Mouse (Mus musculus) midbrain, embryonic 15.5 days (tissue): Measurements from ENCODE around the gene Gm44579. TPM values are rescaled to one million over a fixed set of nuclear protein-coding genes. Genes with fewer than 3 reads are reported as not detected.

Source experiments
- ATAC-seq: fragments of 200-750 bp; cut with Nextera tagmentation; replicated peaks from 2 replicates; pipeline ENCODE4 v1.8.0; 2017; ENCODE audit warnings: moderate TSS enrichment
- H3K27ac ChIP-seq: fragments of 300-500 bp; sonication (generic); 2 replicates; pipeline ENCODE4 v1.5.1; 2015; ENCODE audit warnings: mild to moderate bottlenecking, inconsistent platforms
- H3K27me3 ChIP-seq: fragments of 300-500 bp; sonication (generic); replicated peaks from 2 replicates; pipeline ENCODE4 v1.6.1; 2015; ENCODE audit warnings: inconsistent platforms
- H3K36me3 ChIP-seq: fragments of 300-500 bp; sonication (generic); replicated peaks from 2 replicates; pipeline ENCODE4 v1.6.1; 2015; ENCODE audit warnings: inconsistent platforms
- H3K4me1 ChIP-seq: fragments of 300-500 bp; sonication (generic); 2 replicates; pipeline ENCODE4 v1.6.1; 2015; ENCODE audit warnings: inconsistent platforms
- H3K4me2 ChIP-seq: fragments of 300-500 bp; sonication (generic); 2 replicates; pipeline ENCODE4 v1.6.1; 2015; ENCODE audit warnings: inconsistent platforms, mild to moderate bottlenecking, moderate library complexity
- H3K4me3 ChIP-seq: fragments of 300-500 bp; sonication (generic); 2 replicates; pipeline ENCODE4 v1.5.1; 2015; ENCODE audit warnings: mild to moderate bottlenecking, inconsistent platforms
- H3K9ac ChIP-seq: fragments of 300-500 bp; sonication (generic); 2 replicates; pipeline ENCODE4 v1.6.1; 2015; ENCODE audit warnings: mild to moderate bottlenecking, inconsistent platforms
- H3K9me3 ChIP-seq: fragments of 300-500 bp; sonication (generic); 2 replicates; pipeline ENCODE4 v1.6.1; 2016; ENCODE audit warnings: inconsistent platforms
- WGBS: fragments of 180-500 bp; shearing (Covaris S2); methylation state at CpG from one replicate; pipeline ENCODE4 v1.1.7; 2015; ENCODE audit warnings: mixed read lengths; 5-methylcytosine and 5-hydroxymethylcytosine counted together
- polyA plus RNA-seq: library from polyadenylated mRNA; unstranded; fragments of >200 nt; fragmentation: Nextera tagmentation; extraction: Ambion mirVana; gene quantifications from 2 replicates; pipeline ENCODE4 v1.2.1, GENCODE M21; 2015

Gm44579 gene
- polyA plus RNA-seq, result 0.08 TPM in 1 of 2 replicates, not detected in the other

DNA sequence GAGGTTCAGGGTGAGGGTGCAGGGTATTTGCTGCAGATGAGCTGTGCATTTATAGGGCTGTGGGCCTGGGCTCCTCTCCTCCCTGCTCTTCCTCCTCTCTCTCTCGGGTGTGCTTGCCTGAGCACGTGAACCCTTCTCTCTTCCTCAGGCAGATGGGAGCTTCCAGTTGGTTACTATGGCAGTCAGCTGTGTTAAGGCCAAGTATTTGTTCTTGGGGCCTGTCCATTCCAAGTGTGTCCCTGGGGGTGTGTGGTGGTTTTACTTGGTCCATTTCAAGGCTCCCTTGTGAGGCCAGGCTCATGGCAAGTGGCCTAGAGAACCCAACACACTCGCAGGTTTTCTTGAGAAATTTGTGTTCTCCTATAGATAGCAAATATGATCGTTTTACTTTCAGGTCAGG, at the start of gene Gm44579, which contains the start of gene Olfr287:
Gene Gm44579, minus strand, starts transcription at position 101 of the 400 bp plus-strand sequence.
Gene Olfr287, minus strand, starts transcription at position 180 of the 400 bp plus-strand sequence.
- no peaks in the 10 kb centered on the region for H3K4me1 ChIP-seq
- no peaks in the 10 kb centered on the region for H3K36me3 ChIP-seq
- H3K9ac ChIP-seq, result no peak within 1 kb of the TSS
- no peak for ATAC-seq
- no peak within 1 kb of the TSS for H3K4me3 ChIP-seq
- H3K27me3 ChIP-seq, result no peaks in the 10 kb centered on the region
- 67% methylated on average over 4 of the region's 4 CpGs for WGBS
- no peaks in the 10 kb centered on the region for H3K9me3 ChIP-seq
- H3K27ac ChIP-seq, result no peak within 1 kb of the TSS
- H3K4me2 ChIP-seq, result no peak within 1 kb of the TSS

DNA sequence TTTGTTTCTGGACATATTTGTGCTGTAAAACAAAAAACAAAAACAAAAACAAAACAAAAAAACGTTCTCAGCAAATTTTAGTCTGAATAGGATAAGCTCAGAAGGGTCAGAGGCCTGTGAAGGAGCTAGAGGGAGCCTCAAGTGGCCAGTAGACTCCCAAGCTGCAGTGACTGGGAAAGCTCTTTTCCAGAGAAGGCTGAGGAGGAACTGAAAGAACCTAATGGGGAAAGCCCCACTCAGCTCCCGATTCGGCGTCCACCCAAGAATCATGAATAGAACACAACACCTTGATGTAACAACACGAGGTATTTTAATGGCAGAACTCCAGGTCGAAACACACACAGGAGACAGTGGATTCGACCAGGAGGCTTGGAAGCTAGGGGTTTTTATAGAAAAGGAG, 37.0 kb upstream of the Gm44579 start:
- H3K9me3 ChIP-seq, result no peaks in the 10 kb centered on the region
- H3K4me3 ChIP-seq, result no peak overlapping the region
- H3K9ac ChIP-seq, result no peak overlapping the region
- no peak overlapping the region for H3K4me2 ChIP-seq
- WGBS, result 85% methylated on average over 7 of the region's 7 CpGs
- H3K4me1 ChIP-seq, result no peaks in the 10 kb centered on the region
- no peaks in the 10 kb centered on the region for H3K27me3 ChIP-seq
- no peak overlapping the region for H3K27ac ChIP-seq
- ATAC-seq, result no peak
- no peaks in the 10 kb centered on the region for H3K36me3 ChIP-seq

DNA sequence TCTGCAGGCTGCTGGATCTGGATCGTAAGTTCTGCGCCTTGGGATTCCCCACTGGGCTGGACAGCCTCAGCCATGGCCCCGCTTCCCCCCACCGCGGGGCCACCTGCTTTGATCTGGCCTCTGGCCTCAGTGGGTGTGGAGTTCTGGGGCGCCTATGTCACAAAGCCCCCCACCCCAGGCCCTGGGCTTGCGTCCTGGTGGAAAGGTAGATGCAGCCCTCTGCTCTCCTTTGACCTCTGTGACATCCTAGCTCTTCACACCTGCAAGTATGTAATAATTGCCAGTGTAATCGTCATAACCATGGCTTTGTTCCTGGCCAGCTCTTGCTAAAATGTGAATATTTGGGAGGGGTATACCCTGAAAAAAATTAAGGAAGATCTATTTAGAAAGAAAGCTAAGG, 36.4 kb upstream of the Gm44579 start, which contains the start of gene H1fnt:
Gene H1fnt, minus strand, starts transcription at position 101 of the 400 bp plus-strand sequence.
- Histone ChIP-seq H3K9ac (no peak within 1 kb of the TSS), H3K27ac (no peak within 1 kb of the TSS), H3K4me3 (no peak within 1 kb of the TSS), H3K27me3 (no peaks in the 10 kb centered on the region), H3K4me2 (no peak within 1 kb of the TSS), H3K4me1 (no peaks in the 10 kb centered on the region), H3K9me3 (no peaks in the 10 kb centered on the region), H3K36me3 (no peaks in the 10 kb centered on the region)
- no peak for ATAC-seq
- 88% methylated on average over 8 of the region's 8 CpGs for WGBS

DNA sequence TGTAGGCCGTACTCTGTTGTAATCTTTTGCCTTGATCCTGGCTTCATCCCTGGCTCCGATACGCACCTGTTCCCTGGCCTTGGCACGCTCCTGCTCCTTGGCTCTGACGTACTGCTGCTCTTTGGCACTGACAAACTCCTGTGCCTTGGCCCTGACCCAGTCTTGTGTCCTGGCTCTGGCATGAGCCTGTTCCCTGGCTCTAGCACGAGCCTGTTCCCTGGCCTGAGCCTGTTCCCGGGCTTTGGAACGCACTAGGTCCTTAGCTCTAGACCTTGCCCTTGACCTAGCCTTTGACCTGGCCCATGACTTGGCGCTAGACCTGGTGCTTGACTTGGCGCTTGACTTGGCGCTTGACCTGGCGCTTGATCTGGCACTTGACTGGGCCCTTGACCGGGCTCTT, 35.5 kb upstream of the Gm44579 start:
- H3K4me1 ChIP-seq, result no peaks in the 10 kb centered on the region
- H3K4me2 ChIP-seq, result no peak overlapping the region
- ATAC-seq, result no peak
- no peaks in the 10 kb centered on the region for H3K36me3 ChIP-seq
- H3K9ac ChIP-seq, result no peak overlapping the region
- H3K4me3 ChIP-seq, result no peak overlapping the region
- no peaks in the 10 kb centered on the region for H3K9me3 ChIP-seq
- no peaks in the 10 kb centered on the region for H3K27me3 ChIP-seq
- H3K27ac ChIP-seq, result no peak overlapping the region
- WGBS, result 92% methylated on average over 13 of the region's 13 CpGs

DNA sequence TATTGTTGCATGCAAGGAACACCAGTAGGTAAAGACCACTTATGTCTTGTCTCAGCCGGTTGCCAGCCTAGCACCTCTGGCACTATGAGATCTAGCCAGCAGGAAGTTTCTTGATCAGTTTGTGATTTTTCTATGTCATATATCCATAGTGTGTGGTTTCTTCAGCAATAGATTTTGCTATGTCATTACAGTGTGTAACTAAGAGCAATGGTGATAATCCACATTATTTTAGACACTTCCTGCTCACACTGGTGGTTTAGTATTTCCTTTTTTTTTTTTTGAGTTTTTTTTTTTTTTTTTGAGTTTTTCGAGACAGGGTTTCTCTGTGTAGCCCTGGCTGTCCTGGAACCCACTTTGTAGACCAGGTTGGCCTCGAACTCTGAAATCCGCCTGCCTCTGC, 14.7 kb upstream of the Gm44579 start:
- no peaks in the 10 kb centered on the region for H3K4me1 ChIP-seq

DNA sequence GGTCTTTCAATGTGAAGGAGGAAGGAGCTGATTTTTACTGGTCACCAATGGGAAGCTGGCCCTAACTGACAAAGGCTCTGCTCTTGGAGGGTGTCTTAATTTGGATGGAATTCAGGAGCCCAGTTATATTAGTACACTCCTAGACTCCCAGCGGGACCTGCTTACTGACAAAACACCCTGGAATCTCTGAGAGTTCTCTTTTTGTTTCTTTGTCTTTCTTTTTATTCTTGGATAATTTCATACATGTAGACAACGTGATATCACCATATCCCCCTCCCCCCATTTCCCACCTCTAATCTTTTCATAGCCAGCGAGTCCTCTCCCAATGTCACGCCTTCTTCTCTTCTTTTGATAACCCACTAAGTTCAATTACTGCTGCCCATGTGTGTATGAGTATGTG, 13.6 kb upstream of the Gm44579 start, which contains the start of gene Olfr286:
Gene Olfr286, minus strand, starts transcription at position 101 of the 400 bp plus-strand sequence.
- H3K27ac ChIP-seq, result no peak within 1 kb of the TSS
- H3K36me3 ChIP-seq, result no peaks in the 10 kb centered on the region
- ATAC-seq, result no peak
- no peak within 1 kb of the TSS for H3K4me2 ChIP-seq
- WGBS, result 86% methylated on average over 4 of the region's 4 CpGs
- H3K27me3 ChIP-seq, result no peaks in the 10 kb centered on the region
- H3K9ac ChIP-seq, result no peak within 1 kb of the TSS
- H3K4me3 ChIP-seq, result no peak within 1 kb of the TSS
- no peaks in the 10 kb centered on the region for H3K9me3 ChIP-seq
- H3K4me1 ChIP-seq, result no peaks in the 10 kb centered on the region

More for the DNA sequence above, 14.7 kb upstream of the Gm44579 start:
- no peaks in the 10 kb centered on the region for H3K36me3 ChIP-seq
- WGBS, result 92% methylated on average over 4 of the region's 4 CpGs
- no peak overlapping the region for H3K27ac ChIP-seq
- no peaks in the 10 kb centered on the region for H3K27me3 ChIP-seq
- H3K9me3 ChIP-seq, result no peaks in the 10 kb centered on the region
- H3K4me2 ChIP-seq, result no peak overlapping the region
- no peak for ATAC-seq
- no peak overlapping the region for H3K9ac ChIP-seq
- H3K4me3 ChIP-seq, result no peak overlapping the region

DNA sequence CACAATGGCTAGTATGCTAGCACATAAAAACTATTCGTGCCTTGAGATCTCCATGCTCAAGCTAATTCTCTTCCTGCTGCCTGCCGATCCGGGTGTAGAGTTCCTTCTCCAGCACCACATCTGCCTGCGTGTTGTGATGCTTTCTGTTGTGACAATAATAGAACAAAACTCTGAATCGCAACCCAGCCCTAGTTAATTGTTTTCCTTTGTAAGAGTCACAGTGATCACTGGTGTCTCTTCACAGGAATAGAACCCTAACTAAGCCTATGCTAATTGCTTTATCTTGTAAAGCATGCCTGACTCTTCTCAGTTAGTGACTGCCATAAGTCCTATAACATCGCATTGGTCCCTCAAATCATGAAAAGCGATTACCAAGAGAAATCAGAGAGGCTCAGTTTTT, 5.3 kb upstream of the Gm44579 start:
- H3K27me3 ChIP-seq, result no peaks in the 10 kb centered on the region
- no peak overlapping the region for H3K4me2 ChIP-seq
- WGBS, result 63% methylated on average over 7 of the region's 7 CpGs
- no peak for ATAC-seq
- no peaks in the 10 kb centered on the region for H3K4me1 ChIP-seq
- no peaks in the 10 kb centered on the region for H3K9me3 ChIP-seq
- H3K27ac ChIP-seq, result no peak overlapping the region
- no peaks in the 10 kb centered on the region for H3K36me3 ChIP-seq
- H3K9ac ChIP-seq, result no peak overlapping the region
- H3K4me3 ChIP-seq, result no peak overlapping the region

DNA sequence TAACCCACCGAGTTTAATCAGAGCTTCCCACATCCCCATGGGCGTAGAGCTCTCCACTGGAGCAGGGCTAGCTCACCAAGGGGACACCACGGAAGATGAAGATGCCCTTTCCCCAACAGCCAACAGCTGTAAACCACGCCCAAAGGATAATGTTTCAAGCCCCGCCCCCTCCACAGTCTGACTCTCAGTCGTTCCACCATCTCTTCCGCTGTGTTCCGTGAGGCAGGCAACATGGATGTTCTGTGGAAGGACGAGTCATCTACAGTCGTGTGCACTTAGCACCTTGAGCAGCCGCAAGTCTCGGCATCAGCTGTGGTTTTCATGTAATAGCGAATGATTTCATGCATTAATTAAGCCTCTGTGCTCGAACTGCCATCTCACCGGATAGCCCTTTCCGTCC, 4.8 kb upstream of the Gm44579 start:
- 44% methylated on average over 16 of the region's 16 CpGs for WGBS

DNA sequence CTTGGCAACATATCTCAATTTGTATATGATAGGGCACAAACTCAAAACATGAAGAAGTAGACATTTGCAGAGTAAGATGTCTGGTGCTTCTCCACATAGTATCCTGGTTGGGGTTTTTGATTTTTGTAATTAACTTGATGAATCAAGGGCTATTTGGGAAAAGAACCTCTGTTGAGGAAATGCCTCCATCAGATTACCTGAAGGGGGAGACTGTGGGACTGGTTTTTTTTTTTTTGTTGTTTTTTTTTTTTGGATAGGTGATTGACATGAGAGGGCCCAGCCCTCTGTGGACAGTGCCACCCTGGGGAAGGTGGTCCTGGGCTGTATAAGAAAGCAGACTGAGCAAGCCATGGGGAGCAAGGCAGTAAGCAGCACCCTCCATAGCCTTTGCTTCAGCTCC, 1.6 kb upstream of the Gm44579 start:
- no peaks in the 10 kb centered on the region for H3K4me1 ChIP-seq
- no peak overlapping the region for H3K27ac ChIP-seq
- H3K9ac ChIP-seq, result no peak overlapping the region
- no peaks in the 10 kb centered on the region for H3K9me3 ChIP-seq
- ATAC-seq, result no peak
- no peak overlapping the region for H3K4me3 ChIP-seq
- no peak overlapping the region for H3K4me2 ChIP-seq
- no peaks in the 10 kb centered on the region for H3K27me3 ChIP-seq
- H3K36me3 ChIP-seq, result no peaks in the 10 kb centered on the region

More for the DNA sequence above, 4.8 kb upstream of the Gm44579 start:
- Histone ChIP-seq H3K36me3 (no peaks in the 10 kb centered on the region), H3K4me3 (no peak overlapping the region), H3K9ac (no peak overlapping the region), H3K4me1 (no peaks in the 10 kb centered on the region), H3K4me2 (no peak overlapping the region), H3K9me3 (no peaks in the 10 kb centered on the region), H3K27me3 (no peaks in the 10 kb centered on the region), H3K27ac (no peak overlapping the region)
- ATAC-seq, result no peak

DNA sequence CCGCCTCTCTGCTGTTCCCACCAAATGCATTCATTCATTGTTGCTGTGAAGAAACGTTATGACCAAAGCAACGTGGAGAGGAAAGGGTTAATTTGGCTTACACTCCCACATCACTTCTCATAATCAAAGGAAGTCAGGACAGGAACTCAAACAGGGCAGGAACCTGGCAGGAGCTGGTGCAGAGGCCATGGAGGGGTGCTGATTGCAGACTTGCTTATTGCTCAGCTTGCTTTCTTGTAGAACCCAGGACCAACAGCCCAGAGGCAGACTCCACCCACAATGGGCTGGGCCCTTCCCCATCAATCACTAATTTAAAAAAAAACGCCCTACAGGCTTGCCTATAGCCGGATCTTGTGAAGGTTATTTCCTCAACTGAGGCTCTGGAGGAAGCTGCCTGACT, 6.6 kb downstream of the Gm44579 start:
- Histone ChIP-seq H3K27ac (no peak overlapping the region), H3K27me3 (no peaks in the 10 kb centered on the region), H3K36me3 (no peaks in the 10 kb centered on the region), H3K9ac (no peak overlapping the region), H3K4me3 (no peak overlapping the region), H3K9me3 (no peaks in the 10 kb centered on the region), H3K4me1 (no peaks in the 10 kb centered on the region), H3K4me2 (no peak overlapping the region)
- 76% methylated on average over 5 of the region's 5 CpGs for WGBS
- ATAC-seq, result no peak

DNA sequence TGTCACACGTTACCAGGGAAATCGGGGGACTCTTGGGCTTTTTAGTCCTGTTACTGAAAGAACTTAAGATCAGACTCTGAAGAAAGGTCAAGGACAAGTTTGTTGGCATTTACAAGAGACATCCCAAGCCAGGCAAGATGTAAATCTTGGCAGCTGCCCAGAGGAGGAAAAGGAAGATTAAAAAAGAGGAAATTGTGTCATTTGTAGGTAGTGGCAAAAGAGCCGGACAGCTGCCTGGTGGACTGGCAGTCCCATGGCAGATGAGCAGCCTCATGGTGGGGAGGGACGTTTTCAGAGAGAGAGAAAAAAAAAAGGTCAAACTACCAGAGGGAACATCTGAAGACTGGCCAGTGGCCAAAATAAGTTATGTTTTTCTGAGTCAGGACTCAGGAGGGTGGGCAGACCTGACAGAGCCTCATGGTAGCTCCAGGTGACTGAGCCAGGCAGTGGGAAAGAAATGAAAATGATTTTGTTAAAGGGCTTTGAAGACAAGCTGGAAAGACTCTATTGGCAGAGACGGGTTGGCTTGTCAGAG, 7.4 kb downstream of the Gm44579 start:
- H3K4me2 ChIP-seq, result no peak overlapping the region
- 84% methylated on average over 5 of the region's 5 CpGs for WGBS
- ATAC-seq, result no peak
- no peaks in the 10 kb centered on the region for H3K4me1 ChIP-seq
- no peak overlapping the region for H3K4me3 ChIP-seq
- no peak overlapping the region for H3K9ac ChIP-seq
- no peaks in the 10 kb centered on the region for H3K9me3 ChIP-seq
- H3K27me3 ChIP-seq, result no peaks in the 10 kb centered on the region
- H3K27ac ChIP-seq, result no peak overlapping the region
- H3K36me3 ChIP-seq, result no peaks in the 10 kb centered on the region

DNA sequence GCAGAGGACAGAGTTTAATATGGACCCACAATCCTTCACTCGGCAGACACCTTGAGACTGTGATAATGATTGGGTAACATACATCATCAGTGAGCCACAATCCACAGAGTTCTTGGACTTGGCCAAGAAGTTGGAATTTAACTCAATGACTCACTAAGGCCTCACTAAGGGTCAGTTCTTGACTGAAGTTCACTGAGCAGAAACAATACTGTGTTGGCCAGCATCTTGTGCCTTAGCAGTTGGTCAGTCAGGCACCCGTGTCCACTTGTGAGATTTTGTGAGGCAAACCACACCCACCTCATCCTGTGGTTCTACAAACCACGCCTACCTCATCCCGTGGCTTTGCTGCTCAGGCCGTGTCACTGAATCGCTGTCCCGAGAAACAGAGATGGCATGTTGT, 11.1 kb downstream of the Gm44579 start:
- ATAC-seq, result no peak
- Histone ChIP-seq H3K36me3 (no peaks in the 10 kb centered on the region), H3K27me3 (no peaks in the 10 kb centered on the region), H3K4me2 (no peak overlapping the region), H3K4me1 (no peaks in the 10 kb centered on the region), H3K9ac (no peak overlapping the region), H3K27ac (no peak overlapping the region), H3K9me3 (no peaks in the 10 kb centered on the region), H3K4me3 (no peak overlapping the region)
- WGBS, result 81% methylated on average over 7 of the region's 7 CpGs

DNA sequence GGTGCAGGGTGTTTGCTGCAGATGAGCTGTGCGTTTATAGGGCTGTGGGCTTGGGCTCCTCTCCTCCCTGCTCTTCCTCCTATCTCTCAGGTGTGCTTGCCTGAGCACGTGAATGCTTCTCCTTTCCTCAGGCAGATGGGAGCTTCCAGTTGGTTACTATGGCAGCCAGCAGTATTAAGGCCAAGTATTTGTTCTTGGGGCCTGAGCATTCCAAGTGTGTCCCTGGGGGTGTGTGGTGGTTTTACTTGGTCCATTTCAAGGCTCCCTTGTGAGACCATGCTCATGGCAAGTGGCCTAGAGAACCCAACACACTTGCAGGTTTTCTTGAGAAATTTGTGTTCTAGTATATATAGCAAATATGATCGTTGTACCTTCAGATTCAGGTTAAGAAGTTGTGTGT, 25.3 kb downstream of the Gm44579 start, which contains the start of gene Olfr288:
Gene Olfr288, minus strand, starts transcription at position 101 of the 400 bp plus-strand sequence.
- H3K27ac ChIP-seq, result no peak within 1 kb of the TSS
- H3K9me3 ChIP-seq, result no peaks in the 10 kb centered on the region
- H3K36me3 ChIP-seq, result no peaks in the 10 kb centered on the region
- ATAC-seq, result no peak
- no peaks in the 10 kb centered on the region for H3K27me3 ChIP-seq
- H3K4me2 ChIP-seq, result no peak within 1 kb of the TSS
- no peak within 1 kb of the TSS for H3K4me3 ChIP-seq
- 67% methylated on average over 3 of the region's 3 CpGs for WGBS
- H3K4me1 ChIP-seq, result no peaks in the 10 kb centered on the region
- no peak within 1 kb of the TSS for H3K9ac ChIP-seq
